Mouse (Mus musculus): ENCODE measurements around the gene Hbq1a.

- TF ChIP-seq GATA1 (IDR thresholded peaks at IDR 0.05; ENCODE audit: borderline replicate concordance, low read length) (no peak), FLI1 (IDR thresholded peaks at IDR 0.05; ENCODE audit: low read length) (no peak)
Observed at GRCm38 (mm10) chr11:32320507-32321195, 20.8 kb downstream of the Hbq1a start.
